ENCODE assay signal across 7 mouse cellular contexts in the genomic region with DNA sequence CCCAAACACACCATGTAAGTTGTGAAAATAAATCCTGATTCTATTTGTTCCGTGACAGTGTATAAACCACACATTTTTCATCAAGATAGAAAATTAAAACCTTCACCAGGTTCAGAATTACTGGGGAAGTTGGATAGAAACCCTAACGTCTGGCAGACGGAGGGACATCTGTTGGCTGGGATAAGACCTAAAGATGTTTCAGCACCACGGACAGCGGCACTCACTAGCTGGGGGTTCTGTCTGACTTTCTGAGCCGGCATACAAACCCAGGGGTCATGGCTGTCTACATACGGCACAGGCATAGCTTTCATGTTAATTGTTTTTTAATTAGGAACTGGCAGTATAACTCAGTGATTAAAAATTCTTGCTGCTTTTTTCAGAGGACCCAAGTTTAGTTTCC.
DNase-seq lines count a peak whose midpoint lies in the region; ATAC-seq and TF ChIP-seq lines count a peak whose summit lies in the region.

No protein-coding gene starts in this region.

- no peak overlapping the region for H3K4me2 ChIP-seq in lung, embryonic 14.5 days
- no peak overlapping the region for H3K4me2 ChIP-seq in liver, embryonic 14.5 days (ENCODE audit: low read depth)

- H3K36me3 ChIP-seq in lung, embryonic 14.5 days (ENCODE audit: insufficient read depth), result no peaks in the 10 kb centered on the region
- H3K36me3 ChIP-seq in liver, embryonic 14.5 days (replicated peaks; ENCODE audit: control insufficient read depth, insufficient read depth, low read depth), result no peaks in the 10 kb centered on the region

- no peak overlapping the region for H3K4me3 ChIP-seq in lung, embryonic 14.5 days (ENCODE audit: low read depth, low read length)
- no peak overlapping the region for H3K4me3 ChIP-seq in liver, embryonic 14.5 days (ENCODE audit: insufficient read depth in 1 of 2, low read depth in 2 of 2, low read length in 2 of 2)
- H3K4me3 ChIP-seq in cerebellum, adult 2 months (replicated peaks; ENCODE audit: insufficient read depth, low read depth, low read length), result no peak overlapping the region

- no peak for ATAC-seq in lung, embryonic 14.5 days (ENCODE audit: insufficient read depth)
- no peak for ATAC-seq in liver, embryonic 14.5 days (ENCODE audit: insufficient read depth)

- 0 out of 2 replicates have a peak, but pooled peaks cover 5% of the 10 kb centered on the region for H3K27me3 ChIP-seq in lung, embryonic 14.5 days (ENCODE audit: insufficient read depth, low read length)
- H3K27me3 ChIP-seq in liver, embryonic 14.5 days (ENCODE audit: control insufficient read depth, insufficient read depth, low read length), result no peaks in the 10 kb centered on the region
- H3K27me3 ChIP-seq in cerebellum, adult 2 months (ENCODE audit: control insufficient read depth, insufficient read depth, low read length), result no peaks in the 10 kb centered on the region; the same call in 1 of the 2 replicates

- no peaks in the 10 kb centered on the region for H3K4me1 ChIP-seq in lung, embryonic 14.5 days (ENCODE audit: insufficient read depth)
- H3K4me1 ChIP-seq in liver, embryonic 14.5 days (replicated peaks; ENCODE audit: control insufficient read depth in 2 of 2, insufficient read depth in 2 of 2, low read length in 1 of 2), result no peaks in the 10 kb centered on the region
- no peaks in the 10 kb centered on the region for H3K4me1 ChIP-seq in cerebellum, adult 2 months (ENCODE audit: control insufficient read depth, insufficient read depth, low read length)

- TF ChIP-seq POLR2A in cerebellum, adult 2 months (IDR thresholded peaks at IDR 0.05; ENCODE audit: borderline replicate concordance, insufficient read depth, low read length), result no peak

- 9% methylated on average over 7 of the region's 7 CpGs for WGBS in lung, embryonic 14.5 days
- WGBS in liver, embryonic 14.5 days (ENCODE audit: insufficient replicate concordance), result 14% methylated on average over 7 of the region's 7 CpGs
- 19% methylated on average over 7 of the region's 7 CpGs for WGBS in cerebellum, adult 2 months

- no peak for TF ChIP-seq CTCF in lung, embryonic 14.5 days (IDR thresholded peaks at IDR 0.05; ENCODE audit: low read depth)
- no peak for TF ChIP-seq CTCF in liver, embryonic 14.5 days (IDR thresholded peaks at IDR 0.05; ENCODE audit: low read depth)
- no peak for TF ChIP-seq CTCF in cerebellum, adult 2 months (IDR thresholded peaks at IDR 0.05; ENCODE audit: borderline replicate concordance, insufficient read depth, low read depth, low read length)

- DNase-seq in lung, embryonic 14.5 days, result peak; percentile 92
- no peak for DNase-seq in lung, postnatal 25 days (ENCODE audit: low spot score)
- peak; percentile 72 for DNase-seq in R1 (ENCODE audit: low read depth, low spot score)
- DNase-seq in c-Kit-positive CD71-positive TER-119-negative erythroid progenitor cells, embryonic 14.5 days (ENCODE audit: low read depth), result peak; percentile 34
- peak; percentile 7 to 14 (median 13) for DNase-seq in liver, embryonic 14.5 days (ENCODE audit: low read depth in 3 of 3, low spot score in 3 of 3)
- DNase-seq in cerebellum, adult 2 months, result no peak
- DNase-seq in heart, adult 8-10 months (ENCODE audit: low spot score), result no peak

- H3K27ac ChIP-seq in lung, embryonic 14.5 days (ENCODE audit: low read depth), result no peak overlapping the region
- no peak overlapping the region for H3K27ac ChIP-seq in liver, embryonic 14.5 days
- no peak overlapping the region for H3K27ac ChIP-seq in cerebellum, adult 2 months (ENCODE audit: insufficient read depth, low read length)

- H3K9ac ChIP-seq in lung, embryonic 14.5 days, result no peak overlapping the region
- no peak overlapping the region for H3K9ac ChIP-seq in liver, embryonic 14.5 days (replicated peaks)

- no peak for TF ChIP-seq EP300 in liver, embryonic 14.5 days (IDR thresholded peaks at IDR 0.05; ENCODE audit: low read depth)

- no peaks in the 10 kb centered on the region for H3K9me3 ChIP-seq in lung, embryonic 14.5 days (ENCODE audit: low read depth, low read length)
- no peaks in the 10 kb centered on the region for H3K9me3 ChIP-seq in liver, embryonic 14.5 days (ENCODE audit: control insufficient read depth, low read length)

Comparison
In these comparisons a context has a peak if more than half of its experiments do, and no peak if none do; other contexts are left out.
1. DNase-seq: peak in lung, embryonic 14.5 days (single experiment), R1 (single experiment), c-Kit-positive CD71-positive TER-119-negative erythroid progenitor cells, embryonic 14.5 days (single experiment) and liver, embryonic 14.5 days (3 of 3); none in lung, postnatal 25 days (single experiment), cerebellum, adult 2 months (0 of 2) and heart, adult 8-10 months (single experiment).